Comparison of ENCODE assay signal across 26 mouse cellular contexts in the genomic region with DNA sequence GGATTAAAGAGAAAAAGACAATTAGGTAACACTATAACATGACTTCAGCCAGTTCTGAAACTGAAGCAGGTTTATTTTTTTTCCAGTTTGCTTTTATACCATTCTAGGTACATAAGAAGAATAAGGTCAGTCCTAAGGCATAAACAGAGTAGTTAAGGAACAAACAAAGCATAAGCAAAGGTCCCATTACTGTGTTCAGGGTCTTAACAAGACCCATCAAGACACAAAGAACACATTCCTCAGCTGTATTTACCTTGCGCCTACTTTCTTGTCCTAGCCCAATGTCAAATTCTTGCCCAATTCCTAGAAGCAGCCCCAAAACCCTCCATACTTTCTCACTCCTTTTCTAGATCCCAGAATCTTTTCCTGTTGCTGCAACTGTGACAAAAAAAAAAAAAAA.
"Had no signal": no experiment of that assay in that cellular context is flagged by ENCODE, and none has a peak within 500 bp of the region (broad histone marks: within the 10 kb centered on the region; RNA-seq: fewer than 3 reads in every experiment).

No protein-coding gene starts in this region.

- H3K27me3 ChIP-seq: heart, embryonic 12.5 days; hindbrain, embryonic 12.5 days; intestine, embryonic 15.5 days; liver, embryonic 13.5 days had no signal

- ATAC-seq: hindbrain, embryonic 16.5 days; inflammation-experienced regulatory T-cells, adult 6 months; intestine, embryonic 15.5 days; intestine, postnatal 0 days had no signal

- H3K4me1 ChIP-seq: hindbrain, embryonic 10.5 days; hindbrain, embryonic 12.5 days had no signal

- H3K27ac ChIP-seq: gastrocnemius, adult 2 months; heart, adult 2 months; hindbrain, embryonic 10.5 days; hindbrain, embryonic 12.5 days; hindbrain, embryonic 14.5 days; intestine, embryonic 15.5 days; layer of hippocampus, adult 2 months; left cerebral cortex, adult 2 months; limb, embryonic 10.5 days; limb, embryonic 12.5 days; liver, embryonic 13.5 days had no signal

- H3K9ac ChIP-seq: heart, embryonic 12.5 days; hindbrain, embryonic 12.5 days; hindbrain, embryonic 14.5 days; intestine, embryonic 15.5 days; limb, embryonic 12.5 days; liver, embryonic 13.5 days had no signal

- H3K4me3 ChIP-seq: gastrocnemius, adult 2 months; heart, adult 2 months; heart, embryonic 12.5 days; hindbrain, embryonic 10.5 days; hindbrain, embryonic 12.5 days; intestine, embryonic 15.5 days; layer of hippocampus, adult 2 months; left cerebral cortex, adult 2 months; limb, embryonic 10.5 days; limb, embryonic 12.5 days; liver, embryonic 13.5 days had no signal

- H3K36me3 ChIP-seq: heart, embryonic 12.5 days; hindbrain, embryonic 10.5 days; hindbrain, embryonic 12.5 days; intestine, embryonic 15.5 days; limb, embryonic 10.5 days; limb, embryonic 12.5 days; liver, embryonic 13.5 days had no signal

- H3K4me2 ChIP-seq: heart, embryonic 12.5 days; hindbrain, embryonic 12.5 days; hindbrain, embryonic 14.5 days; intestine, embryonic 15.5 days; limb, embryonic 12.5 days; liver, embryonic 11.5 days; liver, embryonic 13.5 days had no signal

- H3K9me3 ChIP-seq: hindbrain, embryonic 10.5 days; hindbrain, embryonic 12.5 days; intestine, embryonic 15.5 days; limb, embryonic 10.5 days; limb, embryonic 12.5 days; liver, embryonic 13.5 days had no signal

- DNase-seq: gastrocnemius, adult 2 months; gastrocnemius, postnatal 10 days; gastrocnemius, postnatal 25 days; heart, adult 2 months; heart, postnatal 10 days; heart, postnatal 4 days; kidney, adult 18-20 months; kidney, adult 8-10 months; kidney, postnatal 10 days; kidney, postnatal 25 days; kidney, postnatal 4 days; liver; liver, embryonic 13.5 days had no signal
